Mouse (Mus musculus): ENCODE results near the gene Sipa1. TPM values are rescaled to one million over a fixed set of nuclear protein-coding genes. Genes with fewer than 3 reads are reported as not detected.

The Sipa1 gene
- polyA plus RNA-seq (2014; fragmentation: Illumina TruSeq; extraction: RNeasy Lipid Tissue Mini Kit (QIAGEN cat#74804); ENCODE audit: insufficient read depth, low read depth, low replicate concordance): 35.8 TPM

DNA sequence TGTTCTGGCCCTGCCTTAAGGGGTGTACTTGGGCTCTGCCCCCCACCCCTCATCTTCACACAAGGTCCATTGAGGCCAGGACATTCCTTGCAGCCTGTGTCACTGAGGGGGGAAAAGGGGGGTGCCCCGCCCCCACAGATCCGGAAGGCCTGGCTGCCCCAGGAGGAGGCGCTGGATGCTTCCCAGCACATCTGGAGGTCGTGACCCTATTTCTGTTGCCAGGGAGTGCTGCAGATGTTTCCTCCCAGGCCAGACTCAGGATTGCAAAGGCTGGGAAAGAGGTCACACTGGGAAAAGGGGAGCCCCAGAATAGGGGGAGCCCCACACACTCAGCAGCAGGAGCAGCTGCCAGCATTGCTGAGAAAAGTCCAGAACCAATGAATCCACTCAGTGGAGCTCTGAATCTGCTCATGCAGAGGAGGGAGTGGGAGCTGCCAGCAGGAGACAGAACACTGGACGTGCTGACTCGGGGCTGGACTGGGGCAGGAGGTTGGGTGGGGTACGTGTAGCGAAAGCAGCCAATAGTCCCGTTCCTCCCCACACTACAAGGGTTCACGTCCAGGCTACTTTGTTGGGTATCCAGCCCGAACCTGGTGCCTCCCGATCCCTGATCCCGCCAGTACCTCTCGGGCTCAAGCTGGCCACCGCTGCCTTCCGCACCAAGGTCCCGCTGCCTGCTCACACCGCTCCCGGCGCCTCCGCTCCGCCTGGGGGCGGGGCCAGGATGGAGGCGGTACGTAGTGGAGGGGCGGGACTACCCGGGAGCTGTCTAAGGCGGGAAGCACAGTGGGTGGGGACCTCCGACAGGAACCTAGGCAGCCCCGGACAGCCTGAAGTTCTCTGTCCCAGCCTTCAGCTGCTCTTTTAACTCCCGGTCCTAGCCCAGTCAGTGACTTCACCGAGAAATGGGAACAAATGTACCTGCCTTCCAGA lies at the start of gene Sipa1:
Gene Sipa1 (minus strand): TSS at position 727 of the 933 bp plus-strand sequence.

DNA sequence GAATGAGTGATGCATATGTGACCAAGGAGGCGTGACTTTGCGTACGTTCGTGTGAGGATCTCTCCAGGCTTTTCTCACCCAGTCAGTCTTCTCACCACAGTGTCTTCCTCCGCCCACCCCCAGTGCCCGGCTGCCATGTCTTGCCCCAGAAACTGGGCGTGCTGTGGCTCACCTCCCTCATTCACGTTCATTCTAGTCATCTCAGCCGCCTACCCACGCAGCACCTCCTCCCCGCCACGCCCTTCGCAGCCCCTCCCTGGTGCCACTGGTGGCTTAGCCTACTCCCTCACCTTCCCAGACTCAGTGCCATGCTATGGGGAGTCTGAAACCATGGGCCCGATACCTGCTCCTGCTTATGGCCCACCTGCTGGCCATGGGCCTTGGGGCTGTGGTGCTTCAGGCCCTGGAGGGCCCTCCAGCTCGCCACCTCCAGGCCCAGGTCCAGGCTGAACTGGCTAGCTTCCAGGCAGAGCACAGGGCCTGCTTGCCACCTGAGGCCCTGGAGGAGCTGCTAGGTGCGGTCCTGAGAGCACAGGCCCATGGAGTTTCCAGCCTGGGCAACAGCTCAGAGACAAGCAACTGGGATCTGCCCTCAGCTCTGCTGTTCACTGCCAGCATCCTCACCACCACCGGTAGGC lies 40.8 kb upstream of the Sipa1 start, which contains the start of gene Kcnk7:
Gene Kcnk7 (plus strand): TSS at position 205 of the 638 bp plus-strand sequence.

DNA sequence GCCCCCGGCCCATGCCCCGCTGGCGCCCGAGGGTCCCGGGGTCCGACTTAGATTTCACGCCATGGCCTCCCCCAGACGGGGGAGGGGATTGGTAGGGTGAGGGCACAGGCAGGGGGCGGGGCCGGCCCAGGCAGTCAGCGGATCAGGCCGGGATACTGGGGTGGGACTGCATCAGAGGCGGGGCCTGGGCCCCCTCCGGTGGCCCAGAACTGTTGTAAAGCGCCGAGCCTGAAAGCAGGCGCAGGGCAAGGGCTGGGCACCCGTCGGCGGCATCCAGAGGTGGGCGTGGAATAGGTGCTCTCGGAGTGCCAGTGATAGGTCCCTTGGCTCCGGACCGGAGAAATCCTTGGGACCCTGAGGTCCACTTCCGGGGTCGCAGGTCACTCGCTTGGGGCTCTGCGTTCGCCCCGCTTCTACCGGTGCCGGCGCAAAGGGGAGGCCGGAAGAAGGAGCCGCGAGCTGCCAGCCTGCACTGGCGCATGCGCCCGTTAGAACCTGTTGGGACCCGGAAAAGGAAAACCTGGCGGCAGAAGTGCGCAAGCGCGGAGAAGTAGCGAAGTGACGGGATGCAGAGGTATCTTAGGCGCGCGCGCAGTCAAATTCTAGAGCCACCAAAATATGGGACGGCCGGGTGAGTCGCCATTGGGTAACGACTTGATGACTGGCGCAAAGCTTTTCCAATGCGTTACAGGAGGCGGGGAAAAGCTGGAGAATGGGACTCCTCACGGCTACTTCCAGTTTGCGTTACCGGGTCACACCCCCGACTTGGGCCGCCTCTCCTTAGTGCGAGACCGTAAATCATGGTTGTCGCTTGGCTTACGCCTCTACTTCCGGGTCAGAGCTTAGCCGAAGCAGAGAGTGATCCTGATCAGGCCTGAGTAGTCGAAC lies 24.9 kb upstream of the Sipa1 start, which contains the start of the genes Map3k11 and Pcnx3:
Gene Map3k11 (plus strand): TSS at position 543 of the 888 bp plus-strand sequence.
Gene Pcnx3 (minus strand): TSS at position 709 of the 888 bp plus-strand sequence.

DNA sequence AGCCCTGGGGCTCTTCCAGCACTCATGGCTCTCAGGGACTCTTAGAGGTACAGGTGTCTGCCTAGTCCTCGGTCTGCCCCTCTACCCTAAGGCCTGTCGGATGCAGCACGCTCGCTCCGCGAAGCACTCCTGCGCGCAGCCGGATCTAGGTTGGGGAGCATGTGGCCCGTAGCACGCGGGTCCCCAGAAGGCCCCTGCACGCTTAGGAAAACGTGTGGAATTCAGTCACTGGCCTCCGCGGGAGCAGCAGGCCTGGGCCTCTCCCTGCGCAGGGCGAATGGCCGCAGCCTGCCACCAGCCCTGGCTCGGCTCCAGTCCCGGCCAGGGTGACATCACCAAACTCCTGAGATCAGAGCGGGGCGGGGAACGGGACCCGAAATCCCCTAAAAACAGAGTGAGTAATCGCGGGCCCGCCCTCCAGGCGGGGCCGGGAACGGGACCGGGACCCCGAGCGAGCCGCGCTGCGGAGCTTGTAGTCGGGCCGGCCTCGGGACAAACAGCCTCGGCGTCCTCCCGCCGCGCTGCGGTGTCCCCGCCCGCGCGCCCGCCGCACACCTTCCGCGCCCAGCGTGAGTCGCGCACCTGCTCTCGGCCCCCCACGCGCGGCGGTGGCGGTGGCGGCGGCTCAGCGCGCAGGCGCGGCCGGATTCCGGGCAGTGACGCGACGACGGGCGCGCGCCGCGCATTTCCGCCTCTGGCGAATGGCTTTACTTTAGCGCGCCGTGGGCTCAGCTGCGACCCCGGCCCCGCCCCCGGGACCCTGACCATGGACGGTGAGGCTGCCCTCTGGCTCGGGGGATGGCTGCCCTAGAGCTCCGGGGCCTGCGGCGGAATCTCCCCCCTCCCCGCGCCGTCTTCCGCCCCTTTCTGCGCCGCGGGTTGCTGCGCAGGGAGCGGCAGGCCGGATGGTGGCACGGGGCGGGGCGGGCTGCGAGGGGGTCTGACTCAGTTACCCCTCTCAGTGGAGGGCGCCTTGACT lies 26.1 kb downstream of the Sipa1 start, which contains the start of gene Rela:
Gene Rela (plus strand): TSS at position 415 of the 979 bp plus-strand sequence.

DNA sequence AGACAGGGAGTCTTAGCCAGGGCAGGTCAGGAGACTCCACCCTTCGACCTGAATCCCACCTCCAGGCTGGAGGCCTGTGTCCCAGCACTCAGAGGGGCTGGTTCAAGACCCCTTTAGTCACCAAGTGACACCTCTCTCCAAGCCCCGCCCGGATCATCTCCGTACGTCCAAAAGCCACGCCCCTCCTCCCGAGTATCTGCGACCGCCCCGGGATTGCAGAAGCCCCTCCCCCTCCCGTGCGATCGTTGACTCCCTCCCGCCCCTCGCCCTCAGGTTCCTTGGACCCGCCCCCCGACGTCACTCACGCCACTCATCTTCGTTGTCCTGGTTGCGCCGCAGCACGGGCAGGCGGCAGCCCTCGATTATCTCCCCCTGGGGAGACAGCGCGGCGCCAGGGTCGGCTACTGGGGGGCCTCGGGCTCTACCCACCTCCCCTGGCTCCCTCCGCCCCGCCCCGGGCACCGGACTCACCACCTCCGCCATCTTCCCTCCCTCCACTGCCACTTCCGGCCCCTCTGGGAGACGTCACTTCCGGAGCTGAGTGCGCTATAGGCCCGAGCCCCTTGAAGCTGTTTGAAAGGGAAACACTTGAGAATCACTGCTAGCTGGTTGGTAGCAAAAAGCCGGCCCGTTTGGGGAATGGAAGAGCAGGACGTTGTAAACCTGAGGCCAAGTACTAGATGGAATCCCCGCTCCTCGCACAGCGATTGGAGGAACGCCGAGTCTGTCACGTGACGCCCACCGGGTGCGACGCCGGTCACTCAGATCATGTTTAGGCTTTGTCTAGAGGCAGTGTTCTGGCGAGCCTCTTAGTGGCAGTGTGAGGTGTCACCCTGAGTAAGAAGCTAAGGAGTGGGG lies 53.7 kb downstream of the Sipa1 start, which contains the start of gene Kat5:
Gene Kat5 (minus strand): TSS at position 691 of the 858 bp plus-strand sequence.

DNA sequence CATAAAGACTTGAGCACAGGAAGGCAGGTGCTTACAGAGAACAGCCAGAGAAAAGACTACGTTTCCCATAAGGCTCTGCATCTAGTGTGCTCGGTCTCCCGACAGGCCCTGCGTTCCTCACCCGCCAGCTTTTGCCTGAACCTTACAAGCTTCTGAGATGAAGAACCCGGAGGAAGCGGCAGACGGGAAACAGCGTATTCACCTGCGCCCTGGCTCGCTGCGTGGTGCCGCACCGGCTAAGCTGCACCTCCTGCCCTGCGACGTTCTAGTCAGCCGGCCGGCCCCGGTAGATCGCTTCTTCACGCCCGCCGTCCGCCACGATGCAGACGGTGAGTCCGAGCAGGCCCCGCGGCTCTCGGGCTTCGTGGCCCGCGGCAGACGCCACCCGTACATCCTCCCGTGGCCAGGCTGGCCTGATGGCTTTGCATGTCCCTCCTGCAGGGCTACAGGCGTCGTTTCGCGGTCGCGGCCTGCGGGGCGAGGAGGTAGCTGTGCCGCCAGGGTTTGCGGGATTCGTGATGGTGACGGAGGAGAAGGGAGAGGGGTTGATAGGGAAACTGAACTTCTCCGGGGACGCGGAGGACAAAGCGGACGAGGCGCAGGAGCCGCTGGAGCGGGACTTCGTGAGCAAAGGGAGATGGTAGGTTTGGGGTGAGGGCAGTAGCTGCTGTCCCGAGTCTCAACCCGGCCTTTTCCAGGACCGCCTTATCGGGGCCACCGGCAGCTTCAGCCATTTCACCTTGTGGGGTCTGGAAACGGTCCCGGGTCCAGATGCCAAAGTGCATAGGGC lies 61.6 kb downstream of the Sipa1 start, which contains the start of gene Rnaseh2c:
Gene Rnaseh2c (plus strand): TSS at position 122 of the 790 bp plus-strand sequence.

Other genes starting within 250 kb of the Sipa1 start
- 391 TPM for gene Drap1, start 238.7 kb downstream of the Sipa1 start, polyA plus RNA-seq (2014; fragmentation: Illumina TruSeq; extraction: RNeasy Lipid Tissue Mini Kit (QIAGEN cat#74804); ENCODE audit: insufficient read depth, low read depth, low replicate concordance)
- gene AI837181, start 238.6 kb downstream of the Sipa1 start, polyA plus RNA-seq (2014; fragmentation: Illumina TruSeq; extraction: RNeasy Lipid Tissue Mini Kit (QIAGEN cat#74804); ENCODE audit: insufficient read depth, low read depth, low replicate concordance): 34.1 TPM
- gene Fosl1, start 216.2 kb downstream of the Sipa1 start, polyA plus RNA-seq (2014; fragmentation: Illumina TruSeq; extraction: RNeasy Lipid Tissue Mini Kit (QIAGEN cat#74804); ENCODE audit: insufficient read depth, low read depth, low replicate concordance): 0.17 TPM
- gene Ccdc85b, start 205.8 kb downstream of the Sipa1 start, polyA plus RNA-seq (2014; fragmentation: Illumina TruSeq; extraction: RNeasy Lipid Tissue Mini Kit (QIAGEN cat#74804); ENCODE audit: insufficient read depth, low read depth, low replicate concordance): 15.3 TPM
- 62.7 TPM for gene Fibp, start 203.1 kb downstream of the Sipa1 start, polyA plus RNA-seq (2014; fragmentation: Illumina TruSeq; extraction: RNeasy Lipid Tissue Mini Kit (QIAGEN cat#74804); ENCODE audit: insufficient read depth, low read depth, low replicate concordance)
- gene Ctsw, start 195.2 kb downstream of the Sipa1 start, polyA plus RNA-seq (2014; fragmentation: Illumina TruSeq; extraction: RNeasy Lipid Tissue Mini Kit (QIAGEN cat#74804); ENCODE audit: insufficient read depth, low read depth, low replicate concordance): 9.0 TPM
- gene Efemp2, start 189.8 kb downstream of the Sipa1 start, polyA plus RNA-seq (2014; fragmentation: Illumina TruSeq; extraction: RNeasy Lipid Tissue Mini Kit (QIAGEN cat#74804); ENCODE audit: insufficient read depth, low read depth, low replicate concordance): 41.2 TPM
- 24.5 TPM for gene Mus81, start 175.3 kb downstream of the Sipa1 start, polyA plus RNA-seq (2014; fragmentation: Illumina TruSeq; extraction: RNeasy Lipid Tissue Mini Kit (QIAGEN cat#74804); ENCODE audit: insufficient read depth, low read depth, low replicate concordance)
- gene Cfl1, start 173.3 kb downstream of the Sipa1 start, polyA plus RNA-seq (2014; fragmentation: Illumina TruSeq; extraction: RNeasy Lipid Tissue Mini Kit (QIAGEN cat#74804); ENCODE audit: insufficient read depth, low read depth, low replicate concordance): 601 TPM
- not detected for gene 1700020D05Rik, start 159.9 kb downstream of the Sipa1 start, polyA plus RNA-seq (2014; fragmentation: Illumina TruSeq; extraction: RNeasy Lipid Tissue Mini Kit (QIAGEN cat#74804); ENCODE audit: insufficient read depth, low read depth, low replicate concordance)
- gene Snx32, start 153.2 kb downstream of the Sipa1 start, polyA plus RNA-seq (2014; fragmentation: Illumina TruSeq; extraction: RNeasy Lipid Tissue Mini Kit (QIAGEN cat#74804); ENCODE audit: insufficient read depth, low read depth, low replicate concordance): 5.9 TPM
- 0.69 TPM for gene Ovol1, start 103.1 kb downstream of the Sipa1 start, polyA plus RNA-seq (2014; fragmentation: Illumina TruSeq; extraction: RNeasy Lipid Tissue Mini Kit (QIAGEN cat#74804); ENCODE audit: insufficient read depth, low read depth, low replicate concordance)
- 3.3 TPM for gene Ap5b1, start 95.7 kb downstream of the Sipa1 start, polyA plus RNA-seq (2014; fragmentation: Illumina TruSeq; extraction: RNeasy Lipid Tissue Mini Kit (QIAGEN cat#74804); ENCODE audit: insufficient read depth, low read depth, low replicate concordance)
- 45.6 TPM for gene Rnaseh2c, start 61.8 kb downstream of the Sipa1 start, polyA plus RNA-seq (2014; fragmentation: Illumina TruSeq; extraction: RNeasy Lipid Tissue Mini Kit (QIAGEN cat#74804); ENCODE audit: insufficient read depth, low read depth, low replicate concordance)
- 39.0 TPM for gene Kat5, start 53.5 kb downstream of the Sipa1 start, polyA plus RNA-seq (2014; fragmentation: Illumina TruSeq; extraction: RNeasy Lipid Tissue Mini Kit (QIAGEN cat#74804); ENCODE audit: insufficient read depth, low read depth, low replicate concordance)
- 49.7 TPM for gene Rela, start 26.2 kb downstream of the Sipa1 start, polyA plus RNA-seq (2014; fragmentation: Illumina TruSeq; extraction: RNeasy Lipid Tissue Mini Kit (QIAGEN cat#74804); ENCODE audit: insufficient read depth, low read depth, low replicate concordance)
- gene Map3k11, start 25.0 kb upstream of the Sipa1 start, polyA plus RNA-seq (2014; fragmentation: Illumina TruSeq; extraction: RNeasy Lipid Tissue Mini Kit (QIAGEN cat#74804); ENCODE audit: insufficient read depth, low read depth, low replicate concordance): 39.2 TPM
- gene Pcnx3, start 25.2 kb upstream of the Sipa1 start, polyA plus RNA-seq (2014; fragmentation: Illumina TruSeq; extraction: RNeasy Lipid Tissue Mini Kit (QIAGEN cat#74804); ENCODE audit: insufficient read depth, low read depth, low replicate concordance): 19.6 TPM
- 0.92 TPM for gene Kcnk7, start 40.7 kb upstream of the Sipa1 start, polyA plus RNA-seq (2014; fragmentation: Illumina TruSeq; extraction: RNeasy Lipid Tissue Mini Kit (QIAGEN cat#74804); ENCODE audit: insufficient read depth, low read depth, low replicate concordance)
- gene Ehbp1l1, start 62.6 kb upstream of the Sipa1 start, polyA plus RNA-seq (2014; fragmentation: Illumina TruSeq; extraction: RNeasy Lipid Tissue Mini Kit (QIAGEN cat#74804); ENCODE audit: insufficient read depth, low read depth, low replicate concordance): 25.1 TPM
- 59.0 TPM for gene Fam89b, start 65.9 kb upstream of the Sipa1 start, polyA plus RNA-seq (2014; fragmentation: Illumina TruSeq; extraction: RNeasy Lipid Tissue Mini Kit (QIAGEN cat#74804); ENCODE audit: insufficient read depth, low read depth, low replicate concordance)
- 48.4 TPM for gene Ltbp3, start 77.2 kb upstream of the Sipa1 start, polyA plus RNA-seq (2014; fragmentation: Illumina TruSeq; extraction: RNeasy Lipid Tissue Mini Kit (QIAGEN cat#74804); ENCODE audit: insufficient read depth, low read depth, low replicate concordance)
- gene Scyl1, start 107.7 kb upstream of the Sipa1 start, polyA plus RNA-seq (2014; fragmentation: Illumina TruSeq; extraction: RNeasy Lipid Tissue Mini Kit (QIAGEN cat#74804); ENCODE audit: insufficient read depth, low read depth, low replicate concordance): 45.0 TPM
- gene Frmd8, start 211.6 kb upstream of the Sipa1 start, polyA plus RNA-seq (2014; fragmentation: Illumina TruSeq; extraction: RNeasy Lipid Tissue Mini Kit (QIAGEN cat#74804); ENCODE audit: insufficient read depth, low read depth, low replicate concordance): 15.0 TPM
- gene Slc25a45, start 214.1 kb upstream of the Sipa1 start, polyA plus RNA-seq (2014; fragmentation: Illumina TruSeq; extraction: RNeasy Lipid Tissue Mini Kit (QIAGEN cat#74804); ENCODE audit: insufficient read depth, low read depth, low replicate concordance): 10.0 TPM
- gene Tigd3, start 230.4 kb upstream of the Sipa1 start, polyA plus RNA-seq (2014; fragmentation: Illumina TruSeq; extraction: RNeasy Lipid Tissue Mini Kit (QIAGEN cat#74804); ENCODE audit: insufficient read depth, low read depth, low replicate concordance): 0.60 TPM
- 39.4 TPM for gene Dpf2, start 249.3 kb upstream of the Sipa1 start, polyA plus RNA-seq (2014; fragmentation: Illumina TruSeq; extraction: RNeasy Lipid Tissue Mini Kit (QIAGEN cat#74804); ENCODE audit: insufficient read depth, low read depth, low replicate concordance)

Measured in lung, adult 10 weeks (tissue).